Mouse (Mus musculus) neutrophil, adult 5-6 weeks (primary cell): Measurements from ENCODE around the gene Rtl9. TPM values are rescaled to one million over a fixed set of nuclear protein-coding genes. Genes with fewer than 3 reads are reported as not detected.

Experiments
- ATAC-seq: fragments of 151-379, 151-347 bp; 2 replicates; pipeline ENCODE4 v1.8.0; 2017; ENCODE audit warnings: mild to moderate bottlenecking, moderate TSS enrichment; ENCODE audit not compliant: insufficient number of reproducible peaks, poor library complexity, low FRiP score, severe bottlenecking; ENCODE audit errors: extremely low read depth
- total RNA-seq: library from RNA; stranded (forward); fragments of 200-1000 nt; gene quantifications from 2 replicates; pipeline ENCODE4 v1.2.3, GENCODE M21; 2017

The Rtl9 gene
- 0.12 TPM in 1 of 2 replicates, not detected in the other for total RNA-seq

DNA sequence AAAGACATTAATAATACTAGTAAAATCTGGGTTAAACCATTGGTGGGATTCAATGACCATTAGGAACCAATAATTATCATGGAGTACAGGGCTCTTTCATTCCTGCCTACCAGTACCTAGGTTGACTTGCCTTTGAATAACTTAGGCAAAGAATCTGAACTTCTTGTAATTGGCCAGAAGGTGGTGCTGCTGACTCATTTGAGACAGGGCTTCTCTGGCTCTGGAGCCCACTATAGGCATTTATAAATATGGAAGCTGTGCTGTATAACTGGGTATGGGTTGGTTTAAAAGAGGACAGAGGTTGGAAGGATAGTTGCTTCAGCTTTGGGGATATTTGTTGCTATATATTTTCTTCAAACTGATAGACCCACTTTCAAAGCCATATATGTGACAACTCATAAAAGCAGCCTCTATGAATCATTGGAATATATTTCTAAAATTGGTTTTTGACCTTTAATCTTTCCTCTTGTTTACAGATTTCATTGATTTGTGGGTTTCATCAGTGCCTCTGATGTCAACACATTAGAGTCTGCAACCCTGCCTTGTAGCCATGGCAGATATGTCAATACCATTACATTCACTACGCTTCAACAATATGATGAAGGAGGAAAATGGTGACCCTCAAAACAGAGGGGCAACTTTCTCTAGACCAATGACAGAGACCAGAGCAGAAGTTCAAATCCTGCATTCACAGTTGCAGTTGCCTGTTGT is at the start of gene Rtl9:
Gene Rtl9, plus strand, starts transcription at position 551 of the 711 bp plus-strand sequence.
- ATAC-seq = no peak

DNA sequence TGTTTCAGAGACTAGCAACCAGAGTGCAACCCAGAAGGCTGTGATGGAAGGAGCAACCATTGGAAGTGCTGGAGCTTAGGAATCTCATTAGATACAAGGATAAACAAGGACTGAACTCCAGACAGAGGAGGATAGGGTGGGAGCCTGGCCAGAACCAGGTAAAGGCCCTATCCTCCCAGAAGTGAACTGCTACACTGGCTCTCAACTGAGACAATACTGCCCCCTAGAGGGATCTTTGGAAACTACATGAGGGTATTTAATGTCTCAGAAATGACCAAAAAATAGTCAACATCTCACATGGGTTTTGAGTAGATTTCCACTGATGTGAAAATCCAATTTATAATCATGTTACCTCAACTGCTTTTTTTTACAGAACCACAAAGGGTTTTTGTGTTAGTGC is 47.9 kb upstream of the Rtl9 start:
- no peak for ATAC-seq

DNA sequence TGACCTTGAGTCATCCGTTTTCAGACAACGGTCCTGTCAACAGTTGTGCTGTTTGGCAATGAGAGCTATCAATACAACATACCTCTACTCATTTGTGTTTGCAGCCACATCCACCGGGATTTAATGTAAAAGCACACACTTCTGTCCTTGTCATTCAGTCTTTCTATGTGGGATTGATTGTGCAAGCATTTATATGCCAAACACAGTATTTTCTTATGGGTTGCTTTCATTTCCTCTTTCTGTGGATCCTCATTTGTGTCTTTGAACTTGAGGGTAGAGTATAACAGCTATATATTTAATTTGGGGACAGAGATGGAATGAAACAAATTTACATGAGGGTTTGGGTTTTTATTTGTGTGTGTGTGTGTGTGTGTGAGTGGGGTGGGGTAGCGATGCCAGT is 47.5 kb upstream of the Rtl9 start:
- ATAC-seq = no peak

DNA sequence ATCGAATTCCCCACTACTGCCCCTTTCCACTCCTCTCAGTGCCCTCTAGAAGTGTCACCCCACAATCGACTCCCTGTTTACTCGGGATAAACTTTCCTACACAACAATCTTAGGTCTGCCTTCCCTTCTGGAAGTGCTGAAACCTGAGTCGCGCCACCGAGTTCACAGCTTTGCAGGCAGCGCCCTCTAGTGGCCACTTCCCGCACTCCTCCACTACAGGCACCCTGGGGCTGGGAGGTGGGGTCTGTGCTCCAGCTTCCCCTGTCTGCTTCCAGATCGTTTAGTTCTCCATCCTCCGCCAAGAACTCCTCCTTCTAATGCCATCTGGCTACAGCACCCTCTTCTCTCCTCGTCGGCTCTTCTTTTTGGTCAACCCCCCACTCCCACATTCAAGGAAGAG is 40.6 kb upstream of the Rtl9 start:
- ATAC-seq = 0 out of 2 replicates have a peak, but pooled peaks have one; percentile 58

DNA sequence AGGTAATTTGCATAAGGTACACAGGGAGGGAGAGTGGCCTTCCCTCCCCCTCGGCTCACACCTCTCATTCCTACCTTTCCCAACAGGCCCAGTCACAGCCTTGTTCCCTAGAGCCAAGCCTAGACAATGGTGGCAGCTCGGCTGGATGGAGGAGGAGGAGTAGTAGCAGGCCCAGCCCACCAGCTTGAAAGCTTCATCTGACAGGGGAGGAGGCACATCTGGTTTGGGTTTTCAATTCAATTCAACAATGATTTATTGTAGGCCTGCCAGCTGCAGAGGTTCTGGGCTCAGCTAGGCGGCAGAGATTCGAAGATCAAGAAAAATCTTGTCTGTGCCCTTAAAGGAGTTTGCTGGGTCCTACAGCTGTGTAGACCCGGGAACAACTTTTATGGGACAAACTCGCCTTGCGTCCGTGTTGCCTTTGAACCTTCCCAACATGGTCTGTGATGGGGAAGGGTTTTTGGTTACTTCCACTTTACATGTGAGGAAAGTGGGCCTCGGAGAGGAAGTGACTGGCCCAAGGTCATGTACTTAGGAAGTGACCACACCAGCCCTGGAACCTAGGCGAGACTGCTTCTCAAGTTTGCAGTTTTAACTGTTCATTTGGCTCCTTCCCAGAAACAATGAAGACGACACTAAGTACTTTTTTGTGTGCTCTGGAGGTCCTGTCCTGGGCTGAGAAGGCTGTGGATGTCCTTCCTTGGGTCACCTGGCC is 36.6 kb upstream of the Rtl9 start:
- ATAC-seq = no peak

DNA sequence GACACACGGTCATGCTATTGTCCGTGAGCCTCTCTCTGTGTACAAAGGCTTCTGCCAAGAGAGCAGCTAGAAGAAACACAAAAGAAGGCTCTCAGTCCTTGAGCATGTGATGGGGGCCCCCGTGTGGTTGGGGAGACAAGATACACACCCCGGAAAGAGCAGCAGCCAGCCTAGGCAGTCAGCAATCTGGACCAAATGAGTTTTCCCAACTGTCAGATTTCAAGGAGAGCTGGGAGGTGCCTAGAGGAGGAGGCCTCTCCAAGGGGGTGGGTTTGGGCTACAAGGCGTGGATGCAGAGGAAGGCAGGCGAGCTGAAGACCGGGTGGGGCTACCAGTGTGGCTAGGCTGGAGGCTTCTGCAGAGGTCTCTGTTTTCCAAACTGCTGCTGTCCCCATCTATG is 35.6 kb upstream of the Rtl9 start:
- no peak for ATAC-seq

DNA sequence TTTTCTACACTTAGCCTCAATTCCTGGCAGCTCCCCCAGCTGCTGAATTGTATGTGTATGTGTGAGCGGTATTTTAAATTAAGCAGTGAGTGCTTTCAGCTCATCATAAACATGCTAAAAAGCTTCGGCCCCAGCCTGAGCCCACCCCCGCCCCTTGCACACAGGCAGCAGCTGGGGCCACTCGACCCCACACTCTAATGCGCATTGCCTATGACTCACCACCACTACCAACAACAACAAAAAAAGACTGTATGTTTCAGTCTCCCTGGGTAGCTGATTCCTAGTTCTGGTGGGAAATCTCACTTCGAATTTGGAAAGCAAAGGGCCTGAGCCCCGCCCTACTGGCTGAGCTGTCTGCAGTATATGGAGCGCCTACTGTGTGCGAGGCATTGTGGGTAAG is 35.1 kb upstream of the Rtl9 start:
- ATAC-seq = no peak

DNA sequence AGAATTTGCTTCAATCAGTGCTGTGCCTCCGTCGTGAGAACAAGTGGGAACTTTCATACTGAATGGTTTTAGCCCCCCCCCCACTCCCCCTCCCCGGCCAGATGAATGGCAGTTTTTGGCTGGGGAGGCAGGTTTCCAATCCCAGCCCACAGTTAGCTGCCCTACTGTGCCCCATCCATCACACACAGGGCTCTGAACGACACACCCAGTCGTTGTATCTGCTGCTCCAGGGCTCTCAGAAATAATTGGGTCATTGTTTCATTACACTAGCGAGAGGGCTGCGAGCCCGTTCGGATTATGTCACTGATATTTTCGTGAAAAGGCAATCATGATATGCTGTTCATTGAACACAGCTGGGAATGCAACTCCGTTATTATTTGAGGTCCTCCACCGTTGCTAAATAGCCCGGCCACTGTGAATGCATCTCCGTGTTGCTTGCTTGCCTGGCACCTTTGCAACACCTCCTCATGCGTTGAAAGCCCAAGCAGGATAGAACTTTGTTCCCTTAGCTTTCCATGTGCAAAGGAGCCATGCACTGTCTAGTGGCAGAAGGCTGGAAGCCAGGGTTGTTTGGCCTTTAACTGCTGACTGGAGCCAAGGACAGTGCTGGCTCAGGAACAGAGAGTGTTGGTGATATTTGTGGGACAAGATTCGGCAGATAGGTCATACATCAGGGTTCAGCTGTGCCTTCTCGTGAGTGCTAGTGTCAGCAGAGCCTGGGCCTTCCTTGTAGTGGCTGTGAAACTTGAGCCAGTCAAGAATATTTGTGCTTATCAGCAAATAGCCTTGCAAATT is 32.9 kb upstream of the Rtl9 start:
- ATAC-seq = no peak

DNA sequence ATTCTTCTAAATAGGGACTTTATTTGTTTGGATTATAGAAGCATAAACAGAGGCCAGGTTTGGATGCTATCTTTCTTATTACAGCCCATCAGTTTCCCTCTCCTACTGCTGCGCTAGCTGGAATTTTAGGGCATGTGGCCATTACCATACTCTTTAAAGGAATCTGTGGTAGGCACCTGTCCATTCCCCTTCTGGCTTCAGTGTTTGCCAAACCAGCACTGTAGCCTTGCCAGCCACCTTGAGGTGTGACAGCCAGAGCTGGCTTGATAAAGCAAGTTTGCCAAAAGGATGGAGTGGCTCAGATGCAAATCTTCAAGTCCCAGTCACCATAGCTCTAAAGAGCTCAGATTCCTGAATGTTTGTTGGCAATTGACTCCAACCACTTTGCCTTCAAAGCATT is 32.3 kb upstream of the Rtl9 start:
- ATAC-seq = no peak

DNA sequence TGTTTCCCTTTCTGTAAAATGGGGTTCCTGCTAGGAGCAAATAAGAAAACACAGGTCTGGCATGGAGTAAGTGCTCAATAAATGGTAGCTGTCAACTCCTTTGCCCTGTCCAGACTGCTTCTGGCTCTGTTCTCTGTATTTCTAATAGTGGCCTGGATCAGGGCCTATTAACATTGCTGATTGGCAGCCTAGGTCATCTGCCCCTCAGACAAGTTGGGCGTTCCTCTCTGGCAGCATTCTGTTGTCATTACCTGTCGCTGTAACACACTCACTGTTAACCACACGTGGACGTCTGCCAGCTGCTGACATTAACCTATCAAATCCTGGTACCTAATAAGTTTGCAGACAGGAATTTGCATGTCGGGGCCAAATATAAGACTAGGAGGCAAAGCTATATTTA is 31.8 kb upstream of the Rtl9 start:
- no peak for ATAC-seq

DNA sequence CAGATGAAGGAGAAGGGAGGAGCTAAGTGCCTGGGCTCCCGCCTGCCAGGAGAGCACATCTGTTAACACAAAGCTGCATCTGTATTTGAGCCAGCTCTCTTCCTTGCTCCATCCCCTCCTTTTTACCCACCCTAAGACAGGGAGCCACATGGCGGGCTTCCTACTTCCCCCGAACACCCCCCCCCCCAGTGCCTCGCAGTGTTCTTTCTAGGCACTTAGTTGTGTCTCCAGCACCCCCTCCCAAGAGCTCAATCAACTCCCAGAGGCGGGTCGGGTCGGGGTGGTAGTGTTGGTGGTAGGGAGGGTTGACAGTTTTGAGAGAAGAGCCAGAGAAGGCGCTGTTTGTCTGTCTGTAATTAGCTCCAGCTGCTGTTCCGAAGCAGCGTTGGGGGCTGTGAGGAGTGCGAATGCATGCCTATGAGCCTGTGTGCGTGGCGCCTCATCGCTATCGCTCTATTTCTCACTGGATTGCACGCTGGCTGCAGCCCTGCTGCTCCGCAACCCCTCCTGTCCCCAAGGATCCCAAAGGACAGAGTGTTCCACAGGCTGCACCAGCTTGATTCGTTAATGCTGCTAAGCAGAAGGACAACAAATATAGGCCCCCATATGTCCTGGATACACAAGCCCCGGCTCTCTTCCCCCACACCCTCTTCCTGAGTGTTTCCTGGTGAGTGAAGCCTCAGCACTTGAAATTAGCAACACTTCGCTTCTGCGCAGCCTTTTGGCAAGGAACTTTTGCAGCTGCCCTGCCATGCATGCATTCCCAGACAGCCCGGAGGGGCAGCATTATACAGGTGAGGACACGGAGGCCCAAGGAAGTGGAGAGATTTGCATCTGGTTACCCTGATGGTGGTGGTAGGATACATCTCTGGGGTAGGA is 18.7 kb upstream of the Rtl9 start:
- ATAC-seq = no peak

DNA sequence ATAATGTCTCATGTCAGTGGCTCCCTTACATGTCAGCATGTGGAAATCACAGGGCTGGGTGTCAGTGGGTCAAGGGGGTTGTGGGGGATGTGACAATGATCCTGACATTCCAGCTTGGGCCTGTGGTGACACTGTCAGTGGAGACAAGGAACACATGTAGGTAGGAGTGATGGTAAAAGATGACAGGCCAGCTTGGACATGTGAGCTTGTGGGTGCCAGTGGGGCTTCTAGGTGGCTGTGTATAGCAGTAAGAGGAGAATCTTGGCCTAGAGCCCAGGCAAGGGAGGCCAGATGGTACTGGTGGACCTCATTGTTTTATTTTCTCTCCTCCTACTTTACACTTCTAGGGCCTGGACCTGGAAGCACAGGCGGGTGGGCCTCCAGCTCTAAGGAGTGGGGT is 16.7 kb upstream of the Rtl9 start:
- no peak for ATAC-seq

DNA sequence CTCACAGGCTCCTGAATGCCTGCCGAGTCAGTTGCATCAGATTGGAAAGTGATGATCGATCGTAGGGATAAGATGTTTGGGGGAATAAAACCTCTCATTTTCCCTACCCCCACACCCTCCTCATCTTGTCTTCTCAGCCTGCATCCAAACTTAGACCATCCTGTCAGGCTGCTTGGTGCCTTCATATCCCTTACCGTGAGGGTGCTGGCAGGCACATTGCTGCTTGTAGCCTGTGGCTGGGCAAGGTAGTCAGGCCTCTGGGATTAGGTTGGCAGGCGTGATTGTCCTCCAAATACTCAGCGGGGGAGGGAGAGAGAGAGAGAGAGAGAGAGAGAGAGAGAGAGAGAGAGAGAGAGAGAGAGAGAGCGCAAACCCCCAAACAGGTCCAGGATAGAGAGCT is 11.2 kb upstream of the Rtl9 start:
- no peak for ATAC-seq

DNA sequence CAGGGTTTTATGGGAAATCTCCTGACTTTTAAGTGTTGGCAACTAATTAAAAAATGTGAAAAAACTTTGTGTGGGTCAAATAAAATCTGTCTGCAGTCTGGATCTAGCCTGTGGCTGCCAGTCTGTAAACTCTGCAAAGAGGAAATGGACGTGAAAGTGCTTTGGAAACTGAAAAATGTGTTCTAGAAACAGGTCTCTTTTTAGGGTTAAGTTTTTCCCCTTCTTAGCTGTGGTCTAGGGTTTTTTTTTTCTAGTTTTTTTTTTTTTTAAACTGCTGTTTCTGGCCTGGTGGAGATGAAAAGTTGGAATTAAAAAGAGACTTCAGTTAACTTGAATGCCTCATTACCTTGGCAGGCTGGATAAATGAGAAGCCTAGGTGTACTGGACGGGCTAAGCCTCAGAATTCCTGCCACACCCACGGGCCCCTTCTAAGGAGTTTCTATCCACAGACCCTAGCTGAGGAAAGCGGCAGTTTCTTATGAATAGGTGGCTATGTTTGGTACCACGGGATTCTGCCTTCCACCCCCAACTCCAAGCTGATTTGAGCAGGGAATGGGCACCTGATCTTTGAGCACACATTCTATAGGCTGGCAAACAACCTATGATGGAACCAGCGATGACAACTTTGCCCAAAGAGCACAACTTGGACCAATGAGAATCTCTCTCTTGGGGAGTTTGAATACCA is 8.3 kb upstream of the Rtl9 start:
- no peak for ATAC-seq

DNA sequence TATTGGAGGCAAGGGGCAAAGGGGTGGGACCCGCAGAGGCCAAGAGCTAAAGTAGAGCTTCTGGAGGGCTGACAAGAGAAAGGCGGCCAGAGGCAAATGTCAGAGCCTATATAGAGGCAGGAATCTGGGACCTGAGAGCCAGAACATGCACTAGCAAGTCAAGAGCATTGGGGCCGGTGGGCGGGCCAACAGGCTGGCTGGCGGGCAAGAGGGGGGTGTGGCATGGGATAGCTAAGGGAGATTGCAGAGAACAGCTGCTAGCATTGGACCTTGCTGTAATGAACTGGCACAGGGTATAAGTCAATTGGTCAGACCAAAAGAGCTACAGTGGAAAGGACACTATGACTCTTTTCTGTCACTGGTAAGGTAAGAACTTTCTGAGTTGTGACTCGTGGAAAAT is 1.8 kb upstream of the Rtl9 start:
- no peak for ATAC-seq

DNA sequence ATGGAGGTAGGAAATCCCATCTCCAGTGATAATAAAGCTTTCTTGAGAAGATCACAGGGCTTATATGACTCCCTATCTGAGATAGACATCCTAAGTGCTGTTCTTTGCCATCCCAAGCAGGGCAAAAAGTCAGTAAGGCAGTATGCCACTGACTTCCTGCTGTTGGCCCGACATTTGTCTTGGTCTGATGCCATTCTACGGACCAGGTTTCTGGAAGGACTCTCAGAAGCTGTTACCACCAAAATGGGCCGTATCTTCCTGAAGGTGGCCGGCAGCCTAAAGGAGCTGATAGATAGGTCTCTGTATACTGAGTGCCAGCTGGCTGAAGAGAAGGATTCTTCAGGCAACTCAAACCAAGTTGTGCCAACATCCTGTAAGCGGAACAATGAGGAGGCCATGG is 3.8 kb downstream of the Rtl9 start:
- no peak for ATAC-seq

DNA sequence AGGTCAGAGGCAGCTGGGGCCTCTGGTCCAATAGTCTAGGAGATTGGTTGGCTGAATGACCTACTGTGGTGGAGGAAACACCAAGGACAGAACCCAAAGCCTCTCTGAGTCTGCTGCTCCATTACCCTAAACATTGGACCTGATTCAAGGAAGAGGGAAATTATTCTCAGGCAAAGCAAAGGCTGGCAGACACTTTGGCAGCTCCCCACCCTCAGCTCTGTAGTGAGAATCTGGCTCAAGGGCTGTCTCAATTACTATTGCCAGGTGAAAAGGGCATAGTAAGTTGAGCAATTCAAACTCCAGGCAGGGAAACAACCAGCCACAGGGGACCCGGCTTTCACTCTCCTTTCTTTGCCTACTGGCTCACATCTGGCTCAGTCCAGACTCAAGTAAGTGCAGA is 6.5 kb downstream of the Rtl9 start:
- no peak for ATAC-seq

DNA sequence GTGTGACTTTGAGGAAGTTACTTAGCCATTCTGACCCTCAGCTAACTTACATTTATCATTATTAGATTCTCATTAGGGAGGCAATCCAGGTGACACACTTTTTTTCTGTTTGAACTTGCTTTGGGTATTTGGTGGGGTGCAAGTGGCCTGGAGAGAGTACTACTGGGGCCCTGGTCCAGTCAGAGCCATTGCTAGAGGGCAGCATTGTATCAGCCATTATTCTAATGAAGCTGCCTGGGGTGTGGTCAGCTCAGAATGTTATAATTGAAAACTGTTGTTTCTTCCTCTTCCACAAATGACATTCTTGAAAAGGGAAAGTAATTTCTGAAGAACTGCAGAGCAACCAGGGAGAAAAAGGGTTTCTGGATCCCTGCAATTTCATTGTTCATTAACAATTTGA is 13.2 kb downstream of the Rtl9 start:
- no peak for ATAC-seq
